Mouse (Mus musculus) stomach, embryonic 16.5 days (tissue): ENCODE results near the gene Mpped2. TPM values are rescaled to one million over a fixed set of nuclear protein-coding genes. Genes with fewer than 3 reads are reported as not detected.

Source experiments
- ATAC-seq: fragments of 200-750 bp; cut with Nextera tagmentation; 2 replicates; pipeline ENCODE4 v1.8.0; 2017; ENCODE audit warnings: moderate number of reproducible peaks, moderate TSS enrichment; ENCODE audit not compliant: insufficient read depth, low FRiP score
- H3K27ac ChIP-seq: fragments of 300-500 bp; sonication (generic); 2 replicates; pipeline ENCODE4 v1.5.1; 2014; ENCODE audit warnings: low read length
- H3K27me3 ChIP-seq: fragments of 300-500 bp; sonication (generic); 2 replicates; pipeline ENCODE4 v1.6.1; 2014; ENCODE audit warnings: low read length, control low read depth, mixed read lengths; ENCODE audit not compliant: control insufficient read depth, insufficient read depth
- H3K36me3 ChIP-seq: fragments of 300-500 bp; sonication (generic); 2 replicates; pipeline ENCODE4 v1.6.1; 2014; ENCODE audit warnings: low read length; ENCODE audit not compliant: control insufficient read depth, insufficient read depth
- H3K4me1 ChIP-seq: fragments of 300-500 bp; sonication (generic); 2 replicates; pipeline ENCODE4 v1.6.1; 2014; ENCODE audit warnings: low read length, control low read depth, mixed read lengths; ENCODE audit not compliant: control insufficient read depth, insufficient read depth
- H3K4me2 ChIP-seq: fragments of 300-500 bp; sonication (generic); 2 replicates; pipeline ENCODE4 v1.6.1; 2014; ENCODE audit warnings: low read depth, low read length, mixed read lengths
- H3K4me3 ChIP-seq: fragments of 300-500 bp; sonication (generic); replicated peaks from 2 replicates; pipeline ENCODE4 v1.5.1; 2014; ENCODE audit warnings: mild to moderate bottlenecking, low read length
- H3K9ac ChIP-seq: fragments of 300-500 bp; sonication (generic); 2 replicates; pipeline ENCODE4 v1.6.1; 2014; ENCODE audit warnings: low read length
- H3K9me3 ChIP-seq: fragments of 300-500 bp; sonication (generic); replicated peaks from 2 replicates; pipeline ENCODE4 v1.6.1; 2016; ENCODE audit warnings: low read length, control low read depth; ENCODE audit not compliant: control insufficient read depth
- WGBS: fragments of 180-500 bp; shearing (Covaris S2); extraction: QIAGEN DNeasy Blood & Tissue Kit; methylation state at CpG from one replicate; pipeline ENCODE4 v1.1.7; 2014; 5-methylcytosine and 5-hydroxymethylcytosine counted together
- polyA plus RNA-seq: library from polyadenylated mRNA; unstranded; fragments of >200 nt; fragmentation: Nextera tagmentation; extraction: Ambion mirVana; gene quantifications from 2 replicates; pipeline ENCODE4 v1.2.1, GENCODE M21; 2015

The Mpped2 gene
- polyA plus RNA-seq, 1 experiment from 2014 or later, result 14.5 TPM

DNA sequence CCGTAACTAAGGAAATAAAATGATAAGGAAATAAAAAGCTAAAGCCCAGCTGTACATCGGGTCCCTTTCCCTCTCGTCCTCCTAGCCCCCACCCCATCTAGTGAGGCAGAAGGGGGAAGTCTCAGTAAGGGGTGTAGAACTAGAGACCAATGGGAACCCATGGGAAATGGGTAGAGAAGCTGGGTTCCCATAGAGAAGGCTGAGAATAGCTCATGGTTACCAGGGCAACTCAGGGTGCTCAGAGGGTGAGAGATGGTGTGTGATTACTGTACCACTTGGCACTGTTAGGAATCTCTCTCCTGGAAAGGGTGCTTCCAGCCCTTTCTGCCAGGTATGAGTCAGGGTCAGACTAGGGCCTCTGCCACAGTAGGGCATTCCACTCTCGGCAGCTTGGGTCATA is 54.3 kb downstream of the Mpped2 start:
- Histone ChIP-seq H3K27ac (no peak overlapping the region), H3K36me3 (no peaks in the 10 kb centered on the region), H3K27me3 (no peaks in the 10 kb centered on the region), H3K9ac (no peak overlapping the region), H3K4me1 (no peaks in the 10 kb centered on the region), H3K4me2 (no peak overlapping the region), H3K9me3 (no peaks in the 10 kb centered on the region), H3K4me3 (no peak overlapping the region)
- WGBS, result 80% methylated on average over 4 of the region's 4 CpGs
- no peak for ATAC-seq

DNA sequence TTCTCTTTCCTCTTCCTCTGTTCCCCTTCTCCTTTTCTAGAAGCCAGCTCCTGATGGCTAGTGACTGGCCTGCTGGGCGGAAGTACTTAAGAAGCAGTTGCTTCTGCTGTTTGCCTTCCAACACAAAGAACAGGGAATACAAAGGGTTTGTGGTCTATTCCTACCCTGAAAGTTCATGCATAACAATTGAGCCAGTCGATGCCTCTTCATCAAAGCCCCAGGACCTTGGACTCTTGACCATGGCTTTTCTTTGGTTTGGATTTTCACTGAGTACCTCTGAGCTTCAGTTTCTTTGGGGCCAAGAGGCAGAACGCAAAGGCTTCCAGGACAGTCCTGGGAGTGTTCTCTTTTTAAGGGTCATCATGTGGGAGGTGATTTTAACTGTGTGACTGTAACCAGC is 57.8 kb downstream of the Mpped2 start:
- Histone ChIP-seq H3K4me1 (no peaks in the 10 kb centered on the region), H3K27me3 (no peaks in the 10 kb centered on the region), H3K9me3 (no peaks in the 10 kb centered on the region), H3K27ac (no peak overlapping the region), H3K9ac (no peak overlapping the region), H3K4me2 (no peak overlapping the region), H3K36me3 (no peaks in the 10 kb centered on the region), H3K4me3 (no peak overlapping the region)
- 67% methylated on average over 3 of the region's 3 CpGs for WGBS
- no peak for ATAC-seq

- Histone ChIP-seq H3K4me3 (no peak overlapping the region), H3K36me3 (no peaks in the 10 kb centered on the region), H3K4me2 (no peak overlapping the region), H3K4me1 (no peaks in the 10 kb centered on the region), H3K9me3 (no peaks in the 10 kb centered on the region), H3K9ac (no peak overlapping the region), H3K27ac (no peak overlapping the region), H3K27me3 (no peaks in the 10 kb centered on the region)
- ATAC-seq, result no peak
- 67% methylated on average over 5 of the region's 5 CpGs for WGBS
Measured at GRCm38 (mm10) chr2:106753703-106754102, 60.6 kb downstream of the Mpped2 start.

GRCm38 (mm10) chr2:106754696-106755095 is 61.6 kb downstream of the Mpped2 start:
- no peaks in the 10 kb centered on the region for H3K27me3 ChIP-seq
- H3K4me2 ChIP-seq, result no peak overlapping the region
- H3K4me3 ChIP-seq, result no peak overlapping the region
- H3K9me3 ChIP-seq, result no peaks in the 10 kb centered on the region
- no peaks in the 10 kb centered on the region for H3K4me1 ChIP-seq
- H3K36me3 ChIP-seq, result no peaks in the 10 kb centered on the region
- 61% methylated on average over 5 of the region's 5 CpGs for WGBS
- H3K27ac ChIP-seq, result no peak overlapping the region
- H3K9ac ChIP-seq, result no peak overlapping the region
- ATAC-seq, result no peak

DNA sequence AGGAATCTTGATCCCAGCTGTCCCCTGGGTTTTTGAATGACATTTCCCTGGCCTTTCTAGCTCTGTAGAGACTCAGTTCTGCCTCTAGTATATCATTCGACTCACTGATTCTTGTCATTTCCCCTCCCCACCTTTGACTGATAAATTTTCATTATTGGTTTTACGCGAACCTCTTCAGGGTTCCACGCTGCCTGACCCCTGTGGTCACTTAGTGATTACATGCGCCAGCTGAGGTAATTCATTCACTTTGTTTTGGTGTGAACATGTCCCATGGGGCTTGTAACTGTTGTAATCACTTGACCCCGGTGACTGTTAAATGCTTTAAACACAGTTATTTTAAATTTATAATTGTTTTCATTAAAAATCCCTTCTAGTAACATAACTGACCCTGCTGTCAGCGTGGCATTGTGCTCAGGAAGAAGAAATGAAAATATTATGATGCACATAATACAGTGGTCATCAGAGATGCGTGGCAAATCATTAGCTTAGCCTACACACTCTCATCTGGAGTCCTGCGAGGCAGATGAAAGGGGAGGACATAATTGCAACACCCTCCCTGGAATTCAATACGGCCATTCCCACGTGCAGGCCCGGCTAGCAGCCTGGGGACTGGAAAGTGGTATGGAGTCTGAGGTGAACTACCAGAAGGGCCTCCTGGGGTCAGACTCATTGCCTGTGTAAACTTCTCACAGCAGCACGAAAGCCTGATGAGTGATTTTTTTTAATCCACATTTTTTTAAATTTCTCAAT is 63.5 kb downstream of the Mpped2 start:
- no peak for ATAC-seq
- H3K4me3 ChIP-seq, result no peak overlapping the region
- H3K9ac ChIP-seq, result no peak overlapping the region
- no peaks in the 10 kb centered on the region for H3K4me1 ChIP-seq
- no peaks in the 10 kb centered on the region for H3K27me3 ChIP-seq
- H3K27ac ChIP-seq, result no peak overlapping the region
- H3K36me3 ChIP-seq, result no peaks in the 10 kb centered on the region
- H3K4me2 ChIP-seq, result no peak overlapping the region
- H3K9me3 ChIP-seq, result no peaks in the 10 kb centered on the region
- WGBS, result 56% methylated on average over 13 of the region's 13 CpGs

DNA sequence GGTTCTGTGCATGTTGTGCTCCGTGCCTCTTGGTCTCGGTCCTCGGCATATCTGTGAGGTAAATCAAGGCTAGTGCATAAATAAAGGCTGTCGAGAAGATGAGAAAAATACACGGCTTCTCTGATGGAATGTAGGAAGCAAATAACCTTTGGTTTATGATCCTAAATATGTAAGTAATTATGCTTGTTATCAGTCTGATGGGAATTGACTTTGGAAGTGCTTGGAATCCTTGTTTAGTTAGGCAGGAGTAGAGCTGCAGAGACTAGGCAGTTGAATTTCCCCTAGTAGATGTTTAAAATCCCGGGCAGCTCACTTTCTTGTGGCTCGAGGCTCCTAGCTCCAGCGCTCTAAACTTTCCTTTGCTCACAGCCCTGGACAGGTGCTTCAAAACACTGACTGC is 69.9 kb downstream of the Mpped2 start:
- Histone ChIP-seq H3K36me3 (no peaks in the 10 kb centered on the region), H3K9ac (no peak overlapping the region), H3K9me3 (no peaks in the 10 kb centered on the region), H3K4me3 (no peak overlapping the region), H3K27ac (no peak overlapping the region), H3K4me1 (no peaks in the 10 kb centered on the region), H3K27me3 (no peaks in the 10 kb centered on the region), H3K4me2 (no peak overlapping the region)
- ATAC-seq, result no peak
- 66% methylated on average over 8 of the region's 8 CpGs for WGBS

DNA sequence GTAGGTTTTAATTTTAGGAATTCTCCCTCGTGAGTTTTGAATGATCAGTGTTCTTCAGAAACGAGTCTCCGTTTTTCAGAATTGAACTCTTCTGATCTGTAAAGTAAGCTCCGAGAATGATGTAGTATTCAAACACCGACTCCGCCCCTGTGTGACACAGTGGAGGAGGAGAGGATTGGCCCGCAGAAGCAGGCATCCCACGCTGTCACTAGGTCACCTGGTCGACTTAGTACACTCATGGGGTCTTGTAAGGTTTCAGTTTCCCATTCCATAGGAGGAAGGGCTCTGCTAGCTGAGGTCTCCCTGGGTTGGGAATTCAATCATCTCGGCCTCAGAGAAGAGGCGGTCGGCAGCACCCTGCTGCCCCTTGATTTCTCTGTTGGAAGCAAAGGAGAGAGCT is 76.2 kb downstream of the Mpped2 start:
- no peaks in the 10 kb centered on the region for H3K27me3 ChIP-seq
- no peaks in the 10 kb centered on the region for H3K9me3 ChIP-seq
- ATAC-seq, result no peak
- no peaks in the 10 kb centered on the region for H3K4me1 ChIP-seq
- H3K9ac ChIP-seq, result no peak overlapping the region
- no peak overlapping the region for H3K4me3 ChIP-seq
- no peak overlapping the region for H3K4me2 ChIP-seq
- no peak overlapping the region for H3K27ac ChIP-seq
- WGBS, result 77% methylated on average over 12 of the region's 12 CpGs
- no peaks in the 10 kb centered on the region for H3K36me3 ChIP-seq

GRCm38 (mm10) chr2:106772643-106773042 is 79.6 kb downstream of the Mpped2 start:
- Histone ChIP-seq H3K27me3 (no peaks in the 10 kb centered on the region), H3K4me3 (no peak overlapping the region), H3K9ac (no peak overlapping the region), H3K9me3 (no peaks in the 10 kb centered on the region), H3K4me1 (no peaks in the 10 kb centered on the region), H3K4me2 (no peak overlapping the region), H3K36me3 (no peaks in the 10 kb centered on the region), H3K27ac (no peak overlapping the region)
- ATAC-seq, result no peak
- WGBS, result 53% methylated on average over 5 of the region's 5 CpGs

- no peak for ATAC-seq
- Histone ChIP-seq H3K9me3 (no peaks in the 10 kb centered on the region), H3K4me1 (no peaks in the 10 kb centered on the region), H3K9ac (no peak overlapping the region), H3K4me2 (no peak overlapping the region), H3K4me3 (no peak overlapping the region), H3K27ac (no peak overlapping the region), H3K36me3 (no peaks in the 10 kb centered on the region), H3K27me3 (no peaks in the 10 kb centered on the region)
- 49% methylated on average over 10 of the region's 10 CpGs for WGBS
Measured at GRCm38 (mm10) chr2:106774251-106775196, 81.5 kb downstream of the Mpped2 start.
